Mouse (Mus musculus): Measurements from ENCODE around the gene Txn2.

The Txn2 gene

GRCm38 (mm10) chr15:77922710-77923109 lies 6.1 kb downstream of the Txn2 start:
- ChIA-PET CTCF (interaction anchor here in 3 of 4 experiments (0.6 to 2.6 kb wide), 13 partner anchors 11 to 166 kb away, joined by 3 to 11 read pairs (median 4); partner anchors contain the start of gene Apol8 (in 2 of the 3)), POLR2A (interaction anchor here (0.6 to 3.6 kb wide), 15 partner anchors 10 to 797 kb away, joined by 3 to 13 read pairs (median 4); partner anchors contain the start of genes Myh9 (in 2 of the 4) and Foxred2 (in 1 of the 4))

- ChIA-PET CTCF (interaction anchor here (0.6 to 2.6 kb wide), 17 partner anchors 12 to 165 kb away, joined by 3 to 11 read pairs (median 4); partner anchors contain the start of gene Apol8 (in 2 of the 4)), POLR2A (interaction anchor here in 2 of 4 experiments (0.6 to 3.6 kb wide), 12 partner anchors 11 to 155 kb away, joined by 3 to 13 read pairs (median 4); partner anchors contain the start of genes Myh9 (in 2 of the 2) and Foxred2 (in 1 of the 2))
These were observed 7.2 kb downstream of the Txn2 start for GRCm38 (mm10) chr15:77921636-77922035.

GRCm38 (mm10) chr15:77920511-77921462 lies 8.0 kb downstream of the Txn2 start:
- ChIA-PET CTCF (interaction anchor here in 3 of 4 experiments (0.6 to 2.6 kb wide), 17 partner anchors 8 to 164 kb away, joined by 3 to 11 read pairs (median 4); partner anchors contain the start of genes Apol8 (in 1 of the 3) and Txn2 (in 1 of the 3)), POLR2A (interaction anchor here in 3 of 4 experiments (0.5 to 3.6 kb wide), 17 partner anchors 8 to 154 kb away, joined by 3 to 13 read pairs (median 4); partner anchors contain the start of genes Myh9 (in 1 of the 3) and Txn2 (in 1 of the 3))

GRCm38 (mm10) chr15:77919441-77919840 lies 9.4 kb downstream of the Txn2 start:
- CTCF ChIA-PET = interaction anchor here in 2 of 4 experiments (0.5 to 1.9 kb wide), 4 partner anchors 51 to 662 kb away, joined by 3 to 8 read pairs (median 3); partner anchors contain the start of genes Apol8 (in 1 of the 2) and Eif3d (in 1 of the 2)
- POLR2A ChIA-PET = interaction anchor here in 3 of 4 experiments (0.5 to 2.5 kb wide), 6 partner anchors 43 to 144 kb away, joined by 3 to 15 read pairs (median 4); no protein-coding TSS in a partner anchor

- ChIA-PET POLR2A (interaction anchor here (0.5 to 2.7 kb wide), 83 partner anchors 9 to 1040 kb away, joined by 3 to 26 read pairs (median 4); partner anchors contain the start of genes Myh9 (in 3 of the 4), Apol8 (in 1 of the 4), Foxred2 (in 1 of the 4) and Txn2 (in 1 of the 4)), CTCF (interaction anchor here (0.6 to 3.5 kb wide), 162 partner anchors 9 to 1290 kb away, joined by 3 to 49 read pairs (median 4); partner anchors contain the start of genes Apol8 (in 3 of the 4), Txn2 (in 3 of the 4), Myh9 (in 2 of the 4) and Eif3d (in 1 of the 4))
These were observed 11.8 kb downstream of the Txn2 start for GRCm38 (mm10) chr15:77916851-77917544.

- ChIA-PET POLR2A (interaction anchor here in 3 of 4 experiments (0.6 to 2.7 kb wide), 16 partner anchors 7 to 509 kb away, joined by 3 to 22 read pairs (median 5); partner anchors contain the start of gene Txn2 (in 1 of the 3)), CTCF (interaction anchor here in 3 of 4 experiments (0.5 to 3.5 kb wide), 8 partner anchors 21 to 324 kb away, joined by 3 to 49 read pairs (median 4); no protein-coding TSS in a partner anchor)
These were observed 13.5 kb downstream of the Txn2 start for GRCm38 (mm10) chr15:77915287-77915686.

GRCm38 (mm10) chr15:77914507-77914906 lies 14.3 kb downstream of the Txn2 start:
- ChIA-PET CTCF (no interaction called here), POLR2A (interaction anchor here in 3 of 4 experiments (0.6 to 2.4 kb wide), 10 partner anchors 12 to 153 kb away, joined by 3 to 6 read pairs (median 4); partner anchors contain the start of gene Txn2 (in 1 of the 3))

- CTCF ChIA-PET = interaction anchor here (0.5 to 1.0 kb wide), 6 partner anchors 9 to 146 kb away, joined by 3 to 7 read pairs (median 4); no protein-coding TSS in a partner anchor
- POLR2A ChIA-PET = interaction anchor here (0.7 to 11.6 kb wide), 15 partner anchors 10 to 142 kb away, joined by 3 to 269 read pairs (median 4); partner anchors contain the start of genes Eif3d (in 1 of the 4) and Myh9 (in 1 of the 4)
These were observed 15.8 kb downstream of the Txn2 start for GRCm38 (mm10) chr15:77913054-77913453.

GRCm38 (mm10) chr15:77912585-77912984 lies 16.2 kb downstream of the Txn2 start:
- POLR2A ChIA-PET = interaction anchor here in 3 of 4 experiments (0.6 to 11.6 kb wide), 18 partner anchors 10 to 138 kb away, joined by 3 to 269 read pairs (median 4); partner anchors contain the start of gene Myh9 (in 2 of the 3)
- CTCF ChIA-PET = interaction anchor here (0.5 to 1.0 kb wide), 5 partner anchors 8 to 745 kb away, joined by 3 to 7 read pairs (median 4); no protein-coding TSS in a partner anchor

- ChIA-PET POLR2A (interaction anchor here in 3 of 4 experiments (0.6 to 11.6 kb wide), 22 partner anchors 9 to 138 kb away, joined by 3 to 269 read pairs (median 4); partner anchors contain the start of gene Myh9 (in 3 of the 3)), CTCF (interaction anchor here in 2 of 4 experiments (0.6 to 2.9 kb wide), 3 partner anchors 98 to 744 kb away, joined by 3 to 9 read pairs (median 4); no protein-coding TSS in a partner anchor)
These were observed 16.8 kb downstream of the Txn2 start for GRCm38 (mm10) chr15:77912048-77912447.

GRCm38 (mm10) chr15:77911065-77911464 lies 17.7 kb downstream of the Txn2 start:
- CTCF ChIA-PET = interaction anchor here (0.6 to 2.9 kb wide), 19 partner anchors 35 to 328 kb away, joined by 3 to 15 read pairs (median 4); partner anchors contain the start of gene Apol8 (in 2 of the 4)
- POLR2A ChIA-PET = interaction anchor here (0.6 to 11.6 kb wide), 45 partner anchors 8 to 497 kb away, joined by 3 to 269 read pairs (median 4); partner anchors contain the start of genes Myh9 (in 3 of the 4) and Txn2 (in 2 of the 4)

- POLR2A ChIA-PET = interaction anchor here (0.5 to 11.6 kb wide), 75 partner anchors 9 to 1537 kb away, joined by 3 to 269 read pairs (median 5); partner anchors contain the start of genes Myh9 (in 3 of the 4), Eif3d (in 2 of the 4) and Txn2 (in 1 of the 4)
- CTCF ChIA-PET = interaction anchor here (0.7 to 3.2 kb wide), 15 partner anchors 8 to 572 kb away, joined by 3 to 24 read pairs (median 4); no protein-coding TSS in a partner anchor
These were observed 20.9 kb downstream of the Txn2 start for GRCm38 (mm10) chr15:77907646-77908518.

- POLR2A ChIA-PET = interaction anchor here (0.7 to 11.6 kb wide), 47 partner anchors 9 to 166 kb away, joined by 3 to 269 read pairs (median 5); partner anchors contain the start of genes Myh9 (in 3 of the 4), Eif3d (in 2 of the 4) and Txn2 (in 1 of the 4)
- CTCF ChIA-PET = interaction anchor here (0.6 to 3.2 kb wide), 11 partner anchors 10 to 570 kb away, joined by 3 to 24 read pairs (median 3); no protein-coding TSS in a partner anchor
These were observed 22.3 kb downstream of the Txn2 start for GRCm38 (mm10) chr15:77906545-77906944.

- POLR2A ChIA-PET = interaction anchor here (0.6 to 11.6 kb wide), 54 partner anchors 10 to 148 kb away, joined by 3 to 269 read pairs (median 4); partner anchors contain the start of genes Myh9 (in 3 of the 4), Eif3d (in 1 of the 4), Foxred2 (in 1 of the 4) and Txn2 (in 1 of the 4)
- CTCF ChIA-PET = interaction anchor here (0.6 to 3.2 kb wide), 14 partner anchors 11 to 1157 kb away, joined by 3 to 24 read pairs (median 3); partner anchors contain the start of gene Apol8 (in 1 of the 4)
These were observed 22.7 kb downstream of the Txn2 start for GRCm38 (mm10) chr15:77906081-77906480.

All from embryonic stem cell, embryonic (primary cell).